Mouse (Mus musculus) cerebellum, adult 11-12 months (tissue): ENCODE measurements around the gene Pogz.

Experiments used
- DNase-seq: peaks from one replicate; pipeline ENCODE4 v3.0.0; 2022

Pogz gene

DNA sequence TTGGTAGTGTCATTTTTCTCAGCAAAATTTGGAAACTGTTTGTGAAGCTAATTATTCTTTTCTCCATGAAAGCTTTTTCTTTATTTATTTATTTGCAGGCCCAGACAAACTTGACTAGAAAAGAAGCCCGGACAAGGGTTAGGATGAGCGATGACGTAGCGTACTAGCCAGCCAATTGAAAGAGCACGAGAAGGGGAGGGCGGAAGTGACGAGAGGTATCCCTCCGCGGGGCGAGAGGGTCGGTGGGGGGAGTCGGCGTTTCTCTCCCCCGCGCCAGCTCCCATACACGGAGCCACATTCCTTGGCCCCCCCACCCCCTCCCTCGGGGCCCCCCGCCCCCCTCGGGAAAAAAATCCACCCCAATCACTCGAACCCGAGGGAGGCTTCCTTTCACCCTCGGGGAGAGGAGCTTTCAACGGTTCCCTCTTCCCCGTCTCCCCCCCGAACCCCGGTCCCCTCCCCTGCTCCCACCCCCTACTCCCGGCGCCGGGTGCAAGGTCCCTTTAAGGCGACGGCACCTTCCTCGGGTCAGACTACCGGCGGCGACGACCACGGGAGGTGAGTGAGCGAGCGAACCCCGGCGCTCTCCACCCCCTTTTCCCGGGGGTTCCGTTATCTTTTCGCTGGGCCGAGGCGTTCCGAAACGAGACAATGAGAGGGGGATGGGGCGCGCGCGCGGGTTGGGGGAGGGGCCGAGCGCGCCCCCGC lies at the start of gene Pogz:
TSS of gene Pogz (plus strand) at position 385 of the 708 bp plus-strand sequence.
- peak; percentile 98 for DNase-seq

GRCm38 (mm10) chr3:94789071-94789470 lies 48.3 kb upstream of the Pogz start:
- DNase-seq = no peak

GRCm38 (mm10) chr3:94789516-94789915 lies 47.9 kb upstream of the Pogz start:
- DNase-seq = peak; percentile 17

GRCm38 (mm10) chr3:94792258-94792657 lies 45.1 kb upstream of the Pogz start:
- DNase-seq = no peak

GRCm38 (mm10) chr3:94793672-94794071 lies 43.7 kb upstream of the Pogz start:
- no peak for DNase-seq

- DNase-seq = no peak
Observed at GRCm38 (mm10) chr3:94794359-94794758, 43.0 kb upstream of the Pogz start.

GRCm38 (mm10) chr3:94795596-94796140 lies 41.7 kb upstream of the Pogz start:
- DNase-seq = no peak

DNA sequence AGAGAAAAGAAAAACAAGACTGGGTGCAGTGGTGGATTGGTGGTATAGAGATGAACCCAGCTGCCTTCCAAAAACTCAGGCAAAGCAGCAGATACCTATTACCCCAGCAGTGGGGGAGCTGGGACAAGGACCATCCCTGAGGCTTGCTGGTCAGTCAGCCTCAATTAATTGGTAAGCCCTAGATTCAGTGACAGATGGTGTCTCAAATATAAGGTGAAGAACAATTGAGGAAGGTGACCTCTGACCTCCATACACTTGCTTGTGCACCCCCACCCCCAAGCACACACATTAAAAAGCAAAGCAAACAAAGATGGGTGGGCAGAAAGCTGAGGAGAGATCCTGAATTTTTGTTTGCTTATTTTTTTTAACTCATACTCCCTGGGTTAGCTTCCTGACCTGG lies 41.2 kb upstream of the Pogz start:
- no peak for DNase-seq

DNA sequence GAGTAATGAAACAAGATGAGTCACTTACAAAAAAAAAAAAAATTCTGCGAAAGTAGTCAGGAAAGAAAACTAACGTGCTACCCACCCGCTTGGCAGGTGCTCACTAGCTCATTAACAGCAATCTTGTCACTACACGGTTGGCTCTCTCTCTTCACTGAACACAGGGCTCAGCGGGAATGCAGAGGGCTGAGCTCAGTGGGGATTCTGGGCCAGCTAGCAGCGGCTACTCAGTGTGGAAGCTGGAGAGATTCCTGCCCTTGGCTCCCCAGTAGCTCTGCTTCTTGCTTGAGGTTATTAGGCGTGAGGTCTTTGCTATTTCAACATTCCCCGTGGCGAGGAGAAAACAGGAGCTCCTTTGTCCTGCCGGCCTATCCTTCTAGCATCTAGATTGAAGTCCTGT lies 33.2 kb upstream of the Pogz start:
- no peak for DNase-seq

DNA sequence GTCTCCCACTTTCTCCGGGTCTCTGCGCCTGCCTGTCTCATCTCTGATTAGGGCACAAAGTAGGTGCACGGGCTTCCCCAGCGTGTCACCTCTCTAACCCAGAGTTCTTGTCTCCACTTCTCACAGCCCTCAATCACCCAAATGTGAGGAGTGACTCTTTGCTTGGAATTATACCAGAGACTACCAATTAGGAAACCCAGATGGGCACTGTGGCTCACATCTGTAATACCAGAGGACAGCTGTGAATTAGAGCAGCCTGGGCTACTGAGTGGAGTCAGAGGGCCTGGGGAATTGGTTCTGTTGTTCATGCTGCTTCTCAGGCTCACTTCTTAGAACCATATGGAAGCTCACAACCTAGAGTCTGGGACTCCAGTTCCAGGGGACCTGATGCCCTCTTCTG lies 32.4 kb upstream of the Pogz start:
- DNase-seq = no peak

DNA sequence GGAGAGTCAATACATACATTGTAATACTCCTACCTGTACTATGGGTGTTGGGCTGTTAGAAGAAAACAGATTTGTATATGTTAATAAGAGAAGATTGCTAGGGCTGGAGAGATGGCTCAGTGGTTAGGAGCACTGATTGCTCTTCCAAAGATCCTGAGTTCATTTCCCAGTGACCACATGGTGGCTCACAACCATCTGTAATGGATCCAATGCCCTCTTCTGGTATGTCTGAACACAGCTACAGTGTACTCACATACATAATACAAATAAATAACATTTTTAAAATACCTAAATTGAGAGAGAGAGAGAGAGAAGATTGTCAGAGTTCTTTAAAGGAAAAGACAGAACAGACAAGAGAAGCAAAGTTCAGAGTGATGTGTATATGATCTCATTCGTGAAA lies 29.1 kb upstream of the Pogz start:
- DNase-seq = no peak

- DNase-seq = no peak
Observed at GRCm38 (mm10) chr3:94811628-94812027, 25.7 kb upstream of the Pogz start.

DNA sequence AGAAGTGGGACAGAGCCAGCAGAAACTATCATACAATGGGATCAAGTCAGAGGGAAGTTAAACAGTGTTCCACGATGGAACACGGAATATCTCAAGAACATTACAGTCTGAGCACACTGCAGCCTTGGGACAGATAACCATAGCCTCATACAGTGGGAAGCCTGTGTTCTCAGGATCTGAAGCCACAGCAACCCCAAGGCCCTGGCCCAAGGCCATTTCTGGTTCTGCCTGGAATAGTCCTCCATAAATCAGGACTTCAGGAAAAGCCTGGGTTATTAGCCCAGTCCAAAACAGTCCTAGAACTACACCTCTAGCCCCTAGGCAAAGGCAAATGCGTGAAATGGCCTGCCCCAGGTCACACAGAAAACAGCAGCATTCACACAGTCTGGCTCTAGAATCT lies 23.7 kb upstream of the Pogz start:
- DNase-seq = no peak

GRCm38 (mm10) chr3:94814063-94814462 lies 23.3 kb upstream of the Pogz start:
- DNase-seq = no peak

DNA sequence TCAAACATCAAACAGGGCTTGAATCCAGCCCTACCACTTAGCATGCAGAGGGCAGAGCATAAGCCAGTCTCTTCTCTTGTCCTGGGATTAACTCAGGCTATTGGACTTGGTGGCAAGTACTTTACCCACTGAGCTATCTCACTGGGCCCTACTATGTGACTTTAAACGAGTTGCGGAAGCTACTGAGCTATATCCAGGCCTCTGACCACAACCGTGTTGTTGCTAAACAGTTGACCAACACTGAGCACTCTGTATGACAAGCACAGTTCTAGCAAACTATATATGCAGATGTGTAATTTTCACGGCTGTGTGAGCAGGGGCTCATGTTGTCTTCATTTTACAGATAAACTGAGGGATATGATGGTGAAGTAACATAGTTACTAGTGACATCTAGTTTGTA lies 22.7 kb upstream of the Pogz start:
- no peak for DNase-seq

DNA sequence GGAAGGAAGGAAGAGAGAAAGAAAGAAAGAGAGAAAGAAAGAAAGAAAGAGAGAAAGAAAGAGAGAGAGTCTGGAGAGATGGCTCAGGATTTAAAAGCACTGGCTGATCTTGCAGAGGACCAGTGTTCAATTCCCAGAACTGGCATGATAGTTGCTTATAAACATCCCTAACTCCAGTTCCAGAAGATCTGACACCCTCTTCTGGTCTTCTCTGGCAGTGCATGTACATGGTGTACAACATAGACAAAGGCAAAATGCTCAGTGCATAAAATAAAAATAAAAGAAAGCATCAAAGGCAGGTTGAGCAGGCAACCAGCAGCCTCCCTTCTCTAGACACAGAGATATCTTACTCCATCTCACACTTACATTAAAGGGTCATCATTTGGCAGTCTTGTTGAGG lies 21.8 kb upstream of the Pogz start:
- DNase-seq = no peak

DNA sequence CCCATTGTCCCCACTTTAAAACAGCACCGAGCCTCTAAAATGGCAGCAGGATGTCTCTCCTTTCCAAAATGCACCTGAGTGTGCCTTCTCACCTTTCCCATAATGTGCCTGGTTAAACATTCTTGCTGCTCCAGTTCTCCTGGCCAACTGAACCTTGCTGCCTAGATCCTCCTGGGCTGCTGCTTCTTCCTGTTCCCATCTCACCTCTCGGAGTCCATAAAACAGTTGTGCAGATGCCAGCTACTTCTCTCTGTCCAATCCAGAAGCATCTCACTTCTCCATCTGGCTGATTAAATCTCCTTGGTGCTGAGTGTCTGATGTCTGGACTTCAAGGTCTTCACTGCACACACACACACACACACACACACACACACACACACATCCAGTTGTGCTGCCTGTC lies 19.6 kb upstream of the Pogz start:
- no peak for DNase-seq

DNA sequence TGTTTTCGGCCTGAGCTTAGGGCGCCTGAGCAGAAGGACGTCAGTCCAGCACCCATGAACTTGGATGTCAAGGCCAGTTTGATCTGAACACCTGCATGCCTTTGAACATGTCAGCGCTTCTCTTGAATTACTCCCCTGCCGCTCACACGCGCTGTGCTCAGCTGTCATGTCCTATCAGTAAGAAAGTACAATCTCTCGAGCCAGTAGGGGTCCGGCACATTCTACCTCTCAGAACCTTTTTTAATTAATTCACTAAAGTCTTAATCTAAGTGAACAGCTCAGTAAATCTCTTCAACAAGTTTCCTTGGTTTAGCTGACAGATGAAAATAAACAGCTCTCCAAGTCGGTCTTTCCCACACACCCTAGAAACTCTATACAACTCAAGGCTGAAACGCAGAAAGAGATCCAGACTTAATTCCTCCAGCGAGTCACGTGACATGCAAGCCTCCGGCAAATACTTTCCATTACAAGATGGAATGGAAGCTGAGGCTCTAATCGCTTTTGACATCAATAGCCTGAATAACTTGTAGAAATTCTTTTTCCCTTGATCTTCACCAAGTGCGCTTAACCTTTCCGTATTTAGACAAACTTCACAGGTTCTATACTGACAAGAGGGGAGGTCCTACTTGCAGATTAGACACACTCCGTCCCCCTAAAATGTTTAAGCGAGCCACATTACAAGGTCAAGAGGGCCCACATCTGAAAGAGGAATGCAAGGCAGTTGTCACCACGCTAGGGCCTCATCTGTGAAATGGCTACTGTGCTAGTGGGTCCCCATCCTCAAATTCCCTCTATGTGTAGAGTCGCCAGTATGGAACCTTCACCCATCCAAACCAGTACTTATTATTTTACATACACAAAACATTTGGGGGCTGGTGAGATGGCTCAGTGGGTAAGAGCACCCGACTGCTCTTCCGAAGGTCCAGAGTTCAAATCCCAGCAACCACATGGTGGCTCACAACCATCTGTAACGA lies 17.6 kb upstream of the Pogz start:
- no peak for DNase-seq

DNA sequence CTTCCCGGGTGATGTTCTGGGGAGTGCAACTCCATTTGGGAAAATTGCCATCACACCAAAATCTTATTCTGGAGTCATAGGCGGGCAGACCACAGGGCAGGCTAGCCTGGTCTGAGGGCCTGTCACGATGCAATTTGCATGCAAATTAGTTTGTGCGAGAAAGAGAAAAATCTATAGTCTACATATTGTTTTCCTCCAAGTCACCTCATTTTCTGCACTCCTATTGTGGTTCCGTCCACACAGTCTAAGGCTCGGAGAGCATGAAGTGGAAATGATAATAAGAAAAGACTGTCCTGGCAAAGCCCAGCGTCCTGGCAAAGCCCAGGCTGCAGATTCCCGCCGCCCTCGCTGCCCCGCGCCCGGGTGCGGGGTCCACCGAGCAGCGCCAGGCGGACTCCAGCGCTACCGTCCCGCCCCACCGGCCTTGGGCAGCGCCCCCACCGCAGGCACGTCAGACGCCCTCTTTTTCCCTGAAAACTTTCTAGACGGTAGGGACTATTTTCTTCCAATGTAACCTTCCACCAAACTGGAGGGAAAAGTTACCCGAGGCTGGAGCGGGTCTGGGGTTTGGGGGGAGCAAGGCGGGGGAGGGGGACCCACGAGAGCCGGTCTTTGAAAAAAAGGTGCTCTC lies 16.2 kb upstream of the Pogz start:
- DNase-seq = peak; percentile 39

DNA sequence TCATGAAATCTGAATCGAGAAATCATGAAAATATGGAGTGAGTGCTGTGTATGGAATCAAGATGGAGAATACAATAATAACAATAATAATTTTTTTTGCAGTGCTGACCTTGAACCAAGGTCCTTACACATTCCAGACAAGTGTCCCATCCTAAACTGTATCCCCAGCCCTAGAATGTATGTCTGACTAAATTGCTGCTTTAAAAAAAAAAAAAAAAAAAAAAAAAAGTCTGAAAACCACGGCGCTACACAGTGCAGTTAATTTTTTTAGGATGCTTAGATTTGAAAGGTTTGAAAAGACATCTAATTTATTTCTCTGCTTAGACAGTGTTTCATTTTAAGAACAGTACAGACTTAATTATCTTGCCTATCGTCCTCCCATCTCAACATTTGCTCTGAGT lies 15.3 kb upstream of the Pogz start:
- DNase-seq = no peak

DNA sequence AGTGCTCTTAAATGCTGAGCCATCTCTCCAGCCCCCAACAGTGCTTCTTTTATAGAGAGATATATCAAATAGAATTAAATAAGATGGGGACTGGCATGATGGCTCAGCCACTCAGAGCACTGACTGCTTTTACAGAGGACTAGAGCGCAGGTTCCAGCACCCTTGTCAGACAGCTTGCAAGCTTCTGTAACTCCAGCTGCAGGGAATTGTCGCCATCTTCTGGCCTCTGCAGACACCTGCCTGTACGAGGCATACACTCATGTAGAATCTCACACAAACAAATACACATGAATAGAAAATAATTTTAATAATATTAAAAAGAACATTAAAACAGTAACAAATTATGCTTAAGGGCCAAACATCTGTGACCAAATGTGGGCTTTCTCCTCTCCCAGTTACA lies 13.3 kb upstream of the Pogz start:
- no peak for DNase-seq

GRCm38 (mm10) chr3:94832100-94832499 lies 5.3 kb upstream of the Pogz start:
- DNase-seq = no peak

DNA sequence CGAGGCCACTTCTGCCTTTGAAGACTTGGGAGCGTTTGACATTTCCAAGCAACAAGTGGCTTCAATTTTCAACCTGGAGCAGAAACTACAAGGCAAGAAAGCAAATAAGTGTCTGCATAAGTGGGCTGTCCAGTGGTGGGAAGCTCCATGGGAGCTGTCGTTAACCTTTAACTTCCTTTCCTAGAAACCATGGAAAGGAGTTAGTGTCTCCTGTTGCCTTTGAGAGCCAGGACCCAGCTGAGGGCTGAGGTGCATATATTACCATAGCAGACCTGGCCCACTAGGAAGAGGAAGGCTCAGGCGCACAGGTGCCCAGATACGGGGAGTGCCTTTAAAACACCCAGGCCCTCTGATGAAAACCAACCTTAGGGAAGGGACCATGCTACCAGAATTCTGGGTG lies 4.7 kb upstream of the Pogz start:
- no peak for DNase-seq
